Mouse (Mus musculus) lung, postnatal 10 days (tissue): Measurements from ENCODE around the gene Ddah1.

Source experiments
- DNase-seq: peaks from one replicate; pipeline ENCODE4 v3.0.0; 2021

Ddah1 gene

DNA sequence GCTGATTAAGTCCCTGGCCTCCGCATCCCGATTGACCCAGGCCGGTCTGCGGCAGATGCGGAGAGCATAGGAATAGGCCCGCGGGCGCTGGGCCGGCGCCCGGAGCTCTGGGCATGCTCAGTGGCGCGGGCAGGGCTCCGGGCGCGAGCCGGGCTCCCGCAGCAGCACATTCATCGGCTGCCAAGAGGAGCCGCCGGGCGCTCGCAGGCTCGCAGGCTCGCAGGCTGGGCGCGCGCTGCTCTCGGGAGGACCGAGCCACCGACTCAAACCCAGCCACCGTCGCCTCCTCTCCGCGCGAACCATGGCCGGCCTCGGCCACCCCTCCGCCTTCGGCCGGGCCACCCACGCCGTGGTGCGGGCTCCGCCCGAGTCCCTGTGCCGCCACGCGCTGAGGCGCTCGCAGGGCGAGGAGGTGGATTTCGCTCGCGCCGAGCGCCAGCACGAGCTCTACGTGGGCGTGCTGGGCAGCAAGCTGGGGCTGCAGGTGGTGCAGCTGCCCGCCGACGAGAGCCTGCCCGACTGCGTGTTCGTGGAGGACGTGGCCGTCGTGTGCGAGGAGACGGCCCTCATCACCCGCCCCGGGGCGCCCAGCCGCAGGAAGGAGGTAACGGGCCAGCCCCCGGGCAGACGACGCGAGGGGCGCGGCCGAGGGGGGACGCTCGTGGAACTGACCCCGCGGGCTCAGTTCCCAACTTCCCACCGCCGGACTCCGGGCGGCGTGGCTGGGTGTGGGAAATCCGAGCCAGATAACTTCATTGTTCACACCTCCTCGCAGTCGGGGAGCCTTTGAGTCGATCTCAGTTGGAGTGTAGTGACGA lies at the start of gene Ddah1:
Ddah1 (plus strand) TSS at position 115 of the 818 bp plus-strand sequence.
- peak; percentile 70 for DNase-seq

DNA sequence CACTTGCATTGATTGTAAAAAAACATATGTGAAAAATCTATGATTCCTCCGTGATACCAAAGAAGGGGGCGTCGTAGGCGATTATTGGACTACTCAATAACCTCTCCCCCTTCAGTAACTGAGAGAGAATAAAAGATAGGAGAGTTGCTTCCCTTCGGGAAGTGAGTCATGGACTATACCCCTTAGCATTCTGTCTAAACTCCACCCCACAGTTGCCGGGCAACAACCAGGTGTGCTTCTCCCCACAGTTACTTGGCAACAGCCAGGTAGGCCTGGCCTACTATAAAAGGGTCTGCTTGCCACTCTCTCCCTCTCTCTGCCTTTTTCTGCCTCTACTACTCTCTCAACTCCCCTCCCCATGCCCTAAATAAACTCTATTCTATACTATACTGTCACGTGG lies 42.6 kb upstream of the Ddah1 start:
- DNase-seq: no peak

- no peak for DNase-seq
These were observed 38.8 kb upstream of the Ddah1 start for GRCm38 (mm10) chr3:145719660-145720059.

- DNase-seq: peak; percentile 16
These were observed 33.4 kb upstream of the Ddah1 start for GRCm38 (mm10) chr3:145725078-145725477.

GRCm38 (mm10) chr3:145728336-145728735 lies 30.1 kb upstream of the Ddah1 start:
- DNase-seq: no peak

GRCm38 (mm10) chr3:145729531-145729930 lies 28.9 kb upstream of the Ddah1 start:
- DNase-seq: peak; percentile 63

DNA sequence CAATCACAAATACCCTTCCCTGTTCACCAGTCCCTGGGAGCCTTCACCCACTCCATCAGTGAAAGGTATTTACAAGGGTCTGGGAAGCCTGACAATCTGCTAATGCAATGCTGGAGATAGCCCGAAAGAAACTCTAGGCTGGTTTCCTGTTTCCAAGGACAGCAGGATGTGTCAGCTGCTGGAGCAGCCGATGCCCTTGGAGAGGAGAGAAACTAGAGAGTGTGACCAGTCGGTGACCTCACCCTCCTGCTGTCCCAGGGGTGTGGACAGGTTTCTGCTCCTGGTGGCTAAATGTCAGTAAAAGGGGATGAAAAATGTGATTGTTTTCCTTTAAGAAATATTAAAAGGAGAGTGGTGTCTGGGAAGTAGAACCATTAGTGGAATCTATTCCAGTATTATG lies 28.4 kb upstream of the Ddah1 start:
- peak; percentile 23 for DNase-seq

DNA sequence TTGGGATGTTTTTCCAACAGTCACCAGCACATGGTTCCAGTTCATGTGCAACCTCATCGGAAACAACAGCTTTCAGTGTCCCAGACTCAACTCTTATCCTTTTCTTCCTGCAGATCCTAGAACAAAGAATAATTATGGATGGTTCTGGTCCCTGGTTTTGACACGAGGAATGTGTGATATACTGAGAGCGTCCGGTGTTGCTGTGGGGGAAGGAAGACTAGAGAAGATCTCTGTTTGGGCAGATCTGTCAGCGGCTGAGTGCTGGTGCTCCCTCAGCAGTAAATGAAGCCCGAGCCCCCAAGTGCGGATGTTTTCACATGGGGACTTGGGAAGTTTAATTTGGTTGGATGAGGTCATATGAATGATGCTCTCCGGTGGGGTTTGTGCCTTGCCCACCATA lies 23.6 kb upstream of the Ddah1 start:
- DNase-seq: peak; percentile 45

DNA sequence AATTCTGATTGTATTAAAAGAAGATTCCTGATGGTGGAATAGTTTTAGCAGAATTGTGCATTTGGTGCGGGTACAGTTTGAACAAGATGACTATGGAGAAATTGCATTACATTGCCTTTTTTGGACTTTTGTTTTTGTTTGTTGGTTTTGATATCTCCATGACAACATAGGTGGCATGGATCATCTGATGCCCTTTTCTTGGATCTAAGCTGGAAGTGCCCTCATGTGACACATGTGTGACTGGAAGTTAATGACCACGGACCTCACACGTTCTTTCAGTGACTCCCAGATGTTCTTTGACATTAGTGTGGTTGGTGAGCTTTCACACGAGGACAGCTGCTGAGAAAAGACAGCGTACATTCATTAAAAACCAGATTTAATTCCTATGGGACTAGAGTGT lies 21.9 kb upstream of the Ddah1 start:
- DNase-seq: no peak

DNA sequence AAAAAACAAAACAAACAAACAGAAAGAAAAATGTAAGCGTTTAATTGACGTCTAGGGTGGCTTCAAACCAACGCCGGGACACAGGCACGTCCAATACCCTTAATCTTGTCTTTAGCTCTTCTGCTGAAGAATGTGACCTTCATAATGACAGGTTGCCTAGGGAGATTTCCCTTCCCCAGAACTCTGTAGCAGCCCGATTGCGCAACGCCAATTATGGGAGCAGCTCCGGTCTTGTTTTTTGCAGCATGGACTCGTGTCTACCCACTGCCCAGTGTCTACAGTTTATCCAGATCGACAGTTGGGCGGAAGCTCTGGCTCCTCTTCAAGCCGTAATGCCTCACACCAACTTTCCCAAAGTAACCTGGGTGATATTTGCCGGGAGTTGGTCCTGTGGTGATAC lies 19.8 kb upstream of the Ddah1 start:
- DNase-seq: no peak

DNA sequence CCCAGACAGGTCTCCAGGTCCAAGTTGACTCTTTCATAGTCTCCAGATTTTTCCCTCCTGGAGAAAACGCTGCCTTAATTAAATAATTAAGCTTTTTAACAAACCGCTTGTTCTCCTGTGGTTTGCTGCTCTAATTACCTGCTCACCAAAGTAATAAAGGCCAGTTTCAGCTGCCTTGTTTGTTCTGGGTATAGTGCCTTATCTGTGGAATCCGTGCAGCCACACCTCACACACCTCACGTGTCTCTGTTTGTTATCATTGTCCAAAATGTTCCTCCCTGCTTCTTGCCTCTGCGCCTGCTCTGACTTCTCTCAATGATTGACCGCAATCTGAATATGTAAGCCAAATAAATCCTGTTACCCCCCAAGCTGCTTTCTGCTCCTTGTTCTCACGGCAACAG lies 18.6 kb upstream of the Ddah1 start:
- DNase-seq: no peak

DNA sequence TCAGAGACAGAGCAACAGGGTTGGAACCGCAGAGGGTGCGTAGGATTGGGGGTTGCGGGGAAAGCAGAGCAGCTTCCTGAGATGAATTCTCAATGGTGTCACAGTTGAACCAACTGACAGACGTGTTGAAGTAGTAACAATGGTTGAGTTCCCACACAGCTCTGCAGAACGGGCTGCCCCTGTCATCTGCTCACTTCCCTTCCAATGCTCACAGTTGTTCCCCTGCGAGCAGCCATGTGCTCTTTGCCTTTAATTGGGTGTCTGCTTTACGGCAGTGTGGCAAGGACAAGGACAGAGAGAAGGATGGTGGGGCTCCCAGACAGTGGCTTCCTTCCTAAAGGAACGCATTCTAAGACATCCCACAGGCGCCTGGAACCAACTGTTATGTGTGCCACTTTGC lies 15.4 kb upstream of the Ddah1 start:
- DNase-seq: no peak

DNA sequence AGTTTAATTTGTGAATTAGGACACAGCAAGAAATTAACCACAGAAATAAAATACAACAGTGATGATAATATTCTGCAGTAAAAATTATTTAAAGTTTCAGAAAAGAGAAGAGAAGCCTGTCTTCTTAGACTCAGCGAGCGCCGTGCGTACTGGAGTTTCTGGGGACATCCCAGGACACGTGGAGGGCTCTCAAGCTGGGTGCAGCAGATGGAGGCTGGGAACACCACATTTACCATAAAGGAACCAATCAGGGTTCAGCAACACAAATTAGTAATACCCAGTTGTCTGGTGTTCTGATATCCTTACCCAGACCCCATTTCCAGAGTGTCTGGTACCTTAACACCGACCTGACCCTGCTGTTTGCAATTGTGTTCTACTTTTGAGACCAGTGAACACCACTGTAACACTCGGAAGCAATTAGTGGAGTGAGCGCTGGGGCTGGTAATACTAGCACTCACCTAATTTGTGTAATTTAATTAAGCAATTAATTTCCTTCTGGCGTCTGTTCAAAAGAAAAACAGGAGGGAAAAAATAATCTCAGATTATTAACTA lies 14.9 kb upstream of the Ddah1 start:
- DNase-seq: no peak

- DNase-seq: no peak
These were observed 9.8 kb upstream of the Ddah1 start for GRCm38 (mm10) chr3:145748626-145749025.

- no peak for DNase-seq
These were observed 2.0 kb upstream of the Ddah1 start for GRCm38 (mm10) chr3:145756457-145756856.

- peak; percentile 50 for DNase-seq
These were observed 1.3 kb upstream of the Ddah1 start for GRCm38 (mm10) chr3:145757177-145757576.

- DNase-seq: no peak
These were observed 631 bp upstream of the Ddah1 start for GRCm38 (mm10) chr3:145757844-145758243.

DNA sequence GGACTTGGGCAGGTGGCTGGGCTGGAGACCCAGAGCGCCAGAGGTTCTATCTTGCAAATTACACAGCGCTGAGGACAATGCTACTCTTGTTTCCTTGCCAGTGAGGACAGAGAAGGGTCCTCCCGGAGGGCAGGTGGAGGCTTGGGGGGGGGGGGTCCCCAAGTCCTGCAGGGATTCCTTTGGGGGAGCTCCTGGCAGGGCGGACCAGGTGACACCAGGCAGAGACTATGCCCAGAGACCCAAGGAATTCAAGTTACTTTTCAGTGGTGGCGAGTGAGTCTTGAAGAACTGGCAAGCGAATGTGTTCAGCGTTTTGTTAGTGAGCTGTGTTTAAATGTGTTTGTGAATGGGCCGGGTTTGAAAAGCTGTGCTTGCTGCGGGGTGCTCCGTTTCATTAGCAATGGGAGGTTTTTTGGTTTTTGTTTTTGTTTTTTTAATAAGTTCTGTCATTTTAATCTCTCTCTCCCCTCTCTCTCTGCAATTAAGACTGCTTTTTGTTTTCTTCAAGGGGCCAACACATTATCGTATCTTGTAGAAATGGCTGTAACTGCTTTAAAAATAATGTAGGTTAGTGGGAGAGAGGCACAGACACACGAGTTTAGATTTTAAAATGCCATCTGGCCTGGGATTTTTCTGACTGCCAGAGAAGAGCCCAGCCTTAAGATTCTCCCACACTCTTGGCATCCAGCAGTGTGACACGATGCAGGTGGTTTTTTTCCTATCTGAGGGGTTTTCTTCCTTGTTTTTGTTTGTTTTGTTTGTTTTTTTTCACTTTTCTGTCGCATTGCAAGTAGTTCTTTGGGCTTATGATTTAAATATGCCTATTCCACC lies 1.1 kb downstream of the Ddah1 start:
- DNase-seq: no peak

DNA sequence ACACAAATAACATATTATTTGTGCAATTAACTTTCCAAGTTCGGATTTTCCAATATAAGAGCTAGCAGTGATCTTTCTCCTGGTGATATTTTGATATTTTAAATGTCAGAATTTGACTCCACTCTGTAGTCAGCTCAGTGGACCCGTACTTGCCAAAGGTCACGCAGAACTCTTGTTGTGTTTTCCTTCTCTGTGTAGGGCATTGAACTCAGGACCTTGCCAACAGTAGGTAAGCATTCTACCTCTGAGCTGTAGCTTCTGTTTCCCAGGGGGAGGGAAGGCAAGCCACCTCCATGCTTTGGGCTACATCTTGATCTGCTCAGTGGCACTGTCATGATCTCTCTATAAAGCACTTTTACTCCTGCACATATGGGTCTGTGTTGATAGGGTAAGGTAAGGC lies 2.1 kb downstream of the Ddah1 start:
- DNase-seq: no peak

DNA sequence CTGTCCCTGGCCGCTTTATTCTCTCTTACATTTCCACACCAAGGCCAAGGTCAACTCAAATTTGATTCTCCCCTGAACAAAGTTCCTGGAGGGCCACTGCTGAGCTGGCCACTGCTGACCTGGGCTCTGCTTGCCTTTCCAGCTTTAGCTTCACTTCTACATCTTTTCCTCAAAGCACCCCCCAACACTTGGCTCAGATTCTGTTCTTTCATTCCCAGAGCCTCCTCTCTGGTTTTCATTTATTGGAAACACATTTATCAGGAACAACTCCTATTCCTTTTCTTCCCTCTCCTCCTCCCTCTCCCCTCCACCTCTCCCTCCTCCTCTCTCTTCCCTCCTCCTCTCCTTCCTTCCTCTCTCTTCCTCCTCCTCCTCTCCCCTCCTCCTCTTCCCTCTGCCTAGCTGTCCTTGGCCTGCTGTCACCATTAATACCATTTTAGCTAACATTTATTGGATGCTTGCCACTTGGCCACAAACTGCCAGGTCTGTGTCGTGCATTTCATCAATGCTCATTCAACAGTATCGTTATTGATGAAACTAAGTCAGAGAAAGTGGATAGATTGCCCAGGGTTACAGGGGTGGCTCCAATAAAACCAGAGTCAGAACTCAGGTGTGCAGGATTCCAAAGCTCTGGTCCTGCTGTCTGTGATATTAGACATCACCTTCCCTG lies 3.2 kb downstream of the Ddah1 start:
- DNase-seq: no peak

- no peak for DNase-seq
These were observed 4.6 kb downstream of the Ddah1 start for GRCm38 (mm10) chr3:145762957-145763641.

GRCm38 (mm10) chr3:145763642-145763972 lies 5.1 kb downstream of the Ddah1 start:
- DNase-seq: no peak

GRCm38 (mm10) chr3:145764416-145764815 lies 5.9 kb downstream of the Ddah1 start:
- no peak for DNase-seq
